Comparison of ENCODE assay signal across 9 mouse cellular contexts in genomic region chr4:62503374-62503970, GRCm38 (mm10). TPM values are rescaled to one million over a fixed set of nuclear protein-coding genes. Genes with fewer than 3 reads are reported as not detected.
DNase-seq lines count a peak whose midpoint lies in the region; ATAC-seq and TF ChIP-seq lines count a peak whose summit lies in the region.
"Had no signal": no experiment of that assay in that cellular context is flagged by ENCODE, and none has a peak within 500 bp of the region (broad histone marks: within the 10 kb centered on the region; RNA-seq: fewer than 3 reads in every experiment).

Gene Hdhd3 (minus strand): TSS chr4:62503467.

- no peaks in the 10 kb centered on the region for H3K27me3 ChIP-seq in heart, embryonic 13.5 days (replicated peaks)
- H3K27me3 ChIP-seq in ES-Bruce4 (ENCODE audit: control insufficient read depth, insufficient read depth, low read length, poor library complexity, severe bottlenecking) = no peaks in the 10 kb centered on the region
- no peaks in the 10 kb centered on the region for H3K27me3 ChIP-seq in forebrain, embryonic 15.5 days
- H3K27me3 ChIP-seq: Patski had no signal

- H3K9ac ChIP-seq in heart, embryonic 13.5 days = peak within 1 kb of the TSS; percentile 90
- peak within 1 kb of the TSS; percentile 32 for H3K9ac ChIP-seq in ES-Bruce4 (ENCODE audit: low read depth, poor library complexity, severe bottlenecking)
- H3K9ac ChIP-seq in forebrain, embryonic 15.5 days (replicated peaks) = peak within 1 kb of the TSS; percentile 90

- no peak for DNase-seq in heart, adult 9 months (ENCODE audit: low spot score in 2 of 2)
- no peak for DNase-seq in spleen, postnatal 14 days (ENCODE audit: low spot score in 2 of 2)
- DNase-seq in urinary bladder, postnatal 14 days (ENCODE audit: low spot score) = no peak
- DNase-seq in urinary bladder, adult 18-20 months (ENCODE audit: low spot score in 2 of 2) = no peak

- TF ChIP-seq CTCF in ES-Bruce4 (IDR thresholded peaks at IDR 0.05; ENCODE audit: low read depth, low read length) = no peak

- no peak for TF ChIP-seq EP300 in ES-Bruce4 (IDR thresholded peaks at IDR 0.05; ENCODE audit: insufficient read depth, low read depth, low read length)

- H3K4me1 ChIP-seq in heart, embryonic 13.5 days = peaks cover 13% of the 10 kb centered on the region
- no peaks in the 10 kb centered on the region for H3K4me1 ChIP-seq in ES-Bruce4 (ENCODE audit: control insufficient read depth, insufficient read depth, low read length)
- H3K4me1 ChIP-seq in forebrain, embryonic 15.5 days = peaks cover 8% of the 10 kb centered on the region; the same call in 1 of the 2 replicates

- no peaks in the 10 kb centered on the region for H3K9me3 ChIP-seq in heart, embryonic 13.5 days
- H3K9me3 ChIP-seq in ES-Bruce4 (replicated peaks; ENCODE audit: control insufficient read depth, insufficient read depth, low read length, poor library complexity, severe bottlenecking) = no peaks in the 10 kb centered on the region
- H3K9me3 ChIP-seq in forebrain, embryonic 15.5 days = no peaks in the 10 kb centered on the region

- no peaks in the 10 kb centered on the region for H3K79me2 ChIP-seq in macrophage (ENCODE audit: inconsistent target)

- peak within 1 kb of the TSS; percentile 89 for H3K4me3 ChIP-seq in heart, embryonic 13.5 days
- H3K4me3 ChIP-seq in ES-Bruce4 (ENCODE audit: low read depth, low read length) (peak within 1 kb of the TSS; percentile 74), macrophage (ENCODE audit: inconsistent target) (peak within 1 kb of the TSS; percentile 61)
- peak within 1 kb of the TSS; percentile 95 for H3K4me3 ChIP-seq in forebrain, embryonic 15.5 days

- H3K27ac ChIP-seq in heart, embryonic 13.5 days (replicated peaks) = peak within 1 kb of the TSS; percentile 82
- H3K27ac ChIP-seq in ES-Bruce4 (ENCODE audit: insufficient read depth, low read length) (no peak within 1 kb of the TSS), macrophage (peak within 1 kb of the TSS; percentile 25)
- peak within 1 kb of the TSS; percentile 50; the same call in 1 of the 2 replicates for H3K27ac ChIP-seq in forebrain, embryonic 15.5 days (replicated peaks)

- ATAC-seq in heart, embryonic 13.5 days (ENCODE audit: extremely low read depth, insufficient number of reproducible peaks, low FRiP score, low TSS enrichment) = no peak
- no peak for ATAC-seq in forebrain, embryonic 15.5 days (replicated peaks)
- ATAC-seq: Patski had no signal

- peak within 1 kb of the TSS; percentile 77 for H3K4me2 ChIP-seq in heart, embryonic 13.5 days
- peak within 1 kb of the TSS; percentile 73 for H3K4me2 ChIP-seq in forebrain, embryonic 15.5 days (replicated peaks)

- 83% methylated on average over 3 of the region's 3 CpGs for WGBS in heart, embryonic 13.5 days
- 92% methylated on average over 3 of the region's 3 CpGs for WGBS in forebrain, embryonic 15.5 days
- WGBS in macrophage (ENCODE audit: missing documents) = 93% methylated on average over 3 of the region's 3 CpGs

- peaks cover 34% of the 10 kb centered on the region for H3K36me3 ChIP-seq in heart, embryonic 13.5 days
- no peaks in the 10 kb centered on the region; the same call in 1 of the 2 replicates for H3K36me3 ChIP-seq in ES-Bruce4 (ENCODE audit: control insufficient read depth, insufficient read depth, low read length, poor library complexity, severe bottlenecking)
- peaks cover 18% of the 10 kb centered on the region; the same call in 1 of the 2 replicates for H3K36me3 ChIP-seq in forebrain, embryonic 15.5 days
- H3K36me3 ChIP-seq in macrophage (ENCODE audit: inconsistent target) = no peaks in the 10 kb centered on the region

- TF ChIP-seq POLR2A in ES-Bruce4 (IDR thresholded peaks at IDR 0.05; ENCODE audit: insufficient read depth, low read length) = no peak

RNA-seq across cellular contexts. Expression of gene Hdhd3, which starts in this region (rescaled TPM):
- 7.7 and 9.9 TPM in 2 replicates for polyA plus RNA-seq in heart, embryonic 13.5 days (2015; fragmentation: Nextera tagmentation; extraction: Ambion mirVana)
- 0.51 and 0.75 TPM in 2 replicates for polyA plus RNA-seq in ES-Bruce4 (2011; ENCODE audit: insufficient read depth, insufficient read length, low read depth, missing spikeins)
- polyA plus RNA-seq in forebrain, embryonic 15.5 days (2015; fragmentation: Nextera tagmentation; extraction: Ambion mirVana) = 10.8 TPM in 2 replicates
- total RNA-seq in macrophage (2018; cell fraction: chromatin; rRNA removed) = 1 to 10 TPM in 11 of 26 experiments, under 1 TPM in 2, not detected in 13; 0.63 to 4.4 (median 2.5) TPM
- total RNA-seq in macrophage (2018; cell fraction: cytosol; rRNA removed) = 1 to 10 TPM in 22 of 26 experiments, under 1 TPM in 4; 0.33 to 3.1 (median 1.7) TPM
- 1 to 10 TPM in 10 of 26 experiments, under 1 TPM in 6, not detected in 10; 0.55 to 2.7 (median 1.3) TPM for total RNA-seq in macrophage (2018; cell fraction: nucleus; rRNA removed)
- 1.3 to 3.1 TPM (median 1.4 TPM) in 3 replicates for polyA plus RNA-seq in macrophage (2018)

Comparison
In these comparisons a context has a peak if more than half of its experiments do, and no peak if none do; other contexts are left out.
1. H3K9ac ChIP-seq: peak in every context shown above with its lines; median percentile 90 in heart, embryonic 13.5 days; 90 in forebrain, embryonic 15.5 days; 32 in ES-Bruce4.